Mouse (Mus musculus): ENCODE measurements around the gene Polr3b.

DNA sequence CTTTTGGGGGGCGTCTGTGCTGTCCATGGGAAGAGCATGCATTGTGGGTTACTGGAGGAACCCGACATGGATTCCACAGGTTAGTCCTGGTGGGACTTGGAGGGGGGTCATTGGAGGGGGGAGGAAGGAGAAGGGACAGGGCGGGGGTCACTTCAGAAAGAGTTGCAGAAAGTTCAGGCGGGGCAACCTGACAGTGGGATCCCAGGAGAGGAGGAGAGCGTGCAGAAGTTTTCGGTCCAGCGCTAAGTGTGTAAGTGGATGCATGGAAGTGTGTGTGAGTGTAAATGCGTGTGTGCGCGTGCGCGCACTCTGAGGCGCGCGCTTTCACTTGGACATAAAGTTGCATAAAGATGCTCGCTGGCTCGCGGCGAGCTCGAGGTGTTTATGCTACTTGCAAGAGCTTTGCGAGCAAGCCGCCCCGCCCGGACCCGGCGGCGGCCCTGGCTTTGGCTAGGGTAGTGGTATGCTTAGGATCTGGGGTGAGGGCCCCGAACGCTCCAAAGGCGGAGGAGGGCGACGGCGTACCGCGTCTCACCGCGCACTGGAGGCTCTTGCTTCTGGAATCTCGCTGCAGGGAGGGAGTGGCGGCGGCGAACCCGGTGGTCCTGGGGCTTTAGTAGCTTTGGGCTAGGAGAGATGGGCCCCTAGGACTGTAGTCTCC is 134.5 kb downstream of the Polr3b start:
- no peak for TF ChIP-seq POLR2A (IDR thresholded peaks at IDR 0.05; ENCODE audit: low read depth, low read length)
- no peak for TF ChIP-seq CTCF (conservative IDR thresholded peaks at IDR 0.05; ENCODE audit: insufficient read depth, insufficient read length, low read depth, low read length)
